ENCODE assay signal across 8 mouse cellular contexts in genomic region chr2:78868951-78869720, GRCm38 (mm10). TPM values are rescaled to one million over a fixed set of nuclear protein-coding genes. Genes with fewer than 3 reads are reported as not detected.
A peak's percentile ranks its signal among the peaks of the same experiment; 100 is the strongest.
DNase-seq lines count a peak whose midpoint lies in the region; ATAC-seq and TF ChIP-seq lines count a peak whose summit lies in the region.

No protein-coding gene starts in this region.

- ATAC-seq in activated CD4-positive, CD25-positive, alpha-beta regulatory T cell, adult 4 months = peak; percentile 22
- peak; percentile 97 for ATAC-seq in hindbrain, postnatal 0 days
- ATAC-seq in megakaryocyte progenitor cell, adult 5-6 weeks (replicated peaks; ENCODE audit: poor library complexity) = peak; percentile 63

- DNase-seq in cerebellum, postnatal 4 days (ENCODE audit: low spot score in 2 of 2) = peak; percentile 75 to 91
- peak; percentile 86 for DNase-seq in gastrocnemius, adult 2 months
- DNase-seq in hindbrain, postnatal 0 days (ENCODE audit: low spot score) = peak; percentile 95
- DNase-seq in left cerebral cortex, postnatal 10 days (ENCODE audit: extremely low spot score in 1 of 2, low spot score in 2 of 2) = peak; percentile 77 to 93
- DNase-seq in right cerebral cortex, postnatal 25 days = peak; percentile 88
- peak; percentile 83 for DNase-seq in urinary bladder, postnatal 4 days (ENCODE audit: low spot score in 2 of 2)

- peak overlapping the region; percentile 98 for H3K9ac ChIP-seq in hindbrain, postnatal 0 days (replicated peaks; ENCODE audit: low read length)

- intact Hi-C loops in gastrocnemius, adult 2 months (cut with DNase I) = no loop called here
- intact Hi-C loops in left cerebral cortex, postnatal 10 days (cut with DNase I) = loop anchor here (2.0 kb wide), 1 partner anchor 820 kb away; no protein-coding TSS in a partner anchor

- no peaks in the 10 kb centered on the region for H3K27me3 ChIP-seq in hindbrain, postnatal 0 days (ENCODE audit: insufficient read depth, low read length)

- H3K9me3 ChIP-seq in hindbrain, postnatal 0 days (ENCODE audit: low read length) = no peaks in the 10 kb centered on the region

- peak overlapping the region; percentile 89 for H3K4me3 ChIP-seq in gastrocnemius, adult 2 months
- peak overlapping the region; percentile 91 for H3K4me3 ChIP-seq in hindbrain, postnatal 0 days (ENCODE audit: low read length)

- no peaks in the 10 kb centered on the region for H3K36me3 ChIP-seq in hindbrain, postnatal 0 days (ENCODE audit: insufficient read depth, low read length)

- H3K27ac ChIP-seq in gastrocnemius, adult 2 months = peak overlapping the region; percentile 89
- H3K27ac ChIP-seq in hindbrain, postnatal 0 days = peak overlapping the region; percentile 96

- under 1% methylated on average over 65 of the region's 114 CpGs for WGBS in hindbrain, postnatal 0 days

- peak overlapping the region; percentile 86 for H3K4me2 ChIP-seq in hindbrain, postnatal 0 days (ENCODE audit: low read depth, low read length)

- TF ChIP-seq CTCF in gastrocnemius, adult 2 months (IDR thresholded peaks at IDR 0.05) = peak; percentile 81
- peak; percentile 22 for TF ChIP-seq CTCF in hindbrain, postnatal 0 days (IDR thresholded peaks at IDR 0.05; ENCODE audit: low read depth)

- H3K4me1 ChIP-seq in hindbrain, postnatal 0 days (ENCODE audit: insufficient read depth, low read length) = peaks cover 9% of the 10 kb centered on the region; the same call in 1 of the 2 replicates

RNA-seq across cellular contexts. Expression of gene Ube2e3, which starts 1.2 kb away (rescaled TPM):
- polyA plus RNA-seq in activated CD4-positive, CD25-positive, alpha-beta regulatory T cell, adult 4 months (2017; shearing (Covaris generic)) = 1 to 10 TPM; 9.0 to 9.5 TPM
- total RNA-seq in gastrocnemius, adult 2 months (2021) = 10 to 100 TPM; 24.4 to 29.9 TPM
- total RNA-seq in hindbrain, postnatal 0 days (2014; rRNA removed) = 203 and 227 TPM in 2 replicates
- polyA plus RNA-seq in hindbrain, postnatal 0 days (2015; fragmentation: Nextera tagmentation; extraction: Ambion mirVana) = 231 and 237 TPM in 2 replicates
- 100 to 1,000 TPM; 167 to 185 TPM for total RNA-seq in left cerebral cortex, postnatal 10 days (2021)
- 69.7 and 75.2 TPM in 2 replicates for total RNA-seq in megakaryocyte progenitor cell, adult 5-6 weeks (2015)
- 33.9 and 36.8 TPM in 2 replicates for total RNA-seq in megakaryocyte progenitor cell, adult 5-6 weeks (2017)

Comparison
In these comparisons a context has a peak if more than half of its experiments do, and no peak if none do; other contexts are left out.
1. Peak in every context shown above with its lines: DNase-seq, ATAC-seq, H3K4me3 ChIP-seq and H3K27ac ChIP-seq.
2. ATAC-seq: peak in every context shown above with its lines; median percentile 97 in hindbrain, postnatal 0 days; 63 in megakaryocyte progenitor cell, adult 5-6 weeks; 22 in activated CD4-positive, CD25-positive, alpha-beta regulatory T cell, adult 4 months.